Mouse (Mus musculus) ZHBTc4 (cell line): Measurements from ENCODE around the gene Cdk19.

Experiments
- DNase-seq: peaks from one replicate; pipeline ENCODE4 v3.0.0-alpha.2; 2011; ENCODE audit warnings: low read depth, low spot score

The Cdk19 gene

DNA sequence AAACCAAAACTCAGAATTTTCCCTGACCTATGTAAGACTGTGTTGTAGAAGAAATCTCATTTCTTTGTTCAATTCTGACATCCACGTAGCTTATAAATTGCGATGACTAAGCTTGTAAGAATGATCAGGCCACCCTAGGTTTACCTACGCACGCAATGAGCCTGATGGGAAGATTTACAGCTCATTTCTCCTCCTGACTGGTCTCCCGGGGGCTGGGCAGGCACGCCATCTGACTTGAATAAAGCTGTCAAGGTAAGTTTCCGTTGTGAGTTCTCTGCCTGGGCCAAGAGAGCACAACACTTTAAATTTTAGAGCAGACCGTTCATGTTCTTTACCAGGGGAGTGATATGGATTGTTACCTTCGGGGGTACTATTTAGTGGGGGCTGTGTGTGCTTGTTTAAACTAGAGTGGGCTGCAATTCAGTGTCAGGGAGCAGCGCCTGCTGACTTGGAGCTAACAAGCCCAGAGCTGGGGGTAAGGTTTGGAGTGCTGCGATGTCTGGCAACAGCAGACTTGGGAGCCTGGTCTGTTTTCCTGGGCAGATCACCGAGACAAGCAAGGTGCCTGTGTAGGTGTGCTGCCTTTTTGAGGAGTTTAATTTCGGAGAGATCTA lies at the start of gene Cdk19:
Gene Cdk19, plus strand, starts transcription at position 214 of the 614 bp plus-strand sequence.
- no peak for DNase-seq

DNA sequence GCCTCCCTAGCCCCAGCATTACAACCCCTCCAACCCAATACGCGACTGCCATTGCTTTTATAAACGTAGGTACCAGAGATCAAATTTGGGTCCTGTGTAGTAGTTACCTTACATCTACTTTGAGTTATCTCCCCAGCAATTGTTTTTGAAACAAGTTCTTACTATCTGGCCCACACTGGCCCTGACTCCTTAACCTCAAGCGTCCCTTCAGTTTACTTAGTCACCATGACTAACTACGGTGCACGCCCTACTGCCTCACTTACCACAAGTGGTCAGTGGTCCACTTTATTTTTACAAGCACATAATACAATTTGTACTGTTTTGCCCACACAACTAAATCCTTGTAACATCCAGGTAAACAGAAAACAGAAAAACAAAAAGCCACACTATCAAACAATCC lies 46.7 kb upstream of the Cdk19 start:
- DNase-seq, result no peak

DNA sequence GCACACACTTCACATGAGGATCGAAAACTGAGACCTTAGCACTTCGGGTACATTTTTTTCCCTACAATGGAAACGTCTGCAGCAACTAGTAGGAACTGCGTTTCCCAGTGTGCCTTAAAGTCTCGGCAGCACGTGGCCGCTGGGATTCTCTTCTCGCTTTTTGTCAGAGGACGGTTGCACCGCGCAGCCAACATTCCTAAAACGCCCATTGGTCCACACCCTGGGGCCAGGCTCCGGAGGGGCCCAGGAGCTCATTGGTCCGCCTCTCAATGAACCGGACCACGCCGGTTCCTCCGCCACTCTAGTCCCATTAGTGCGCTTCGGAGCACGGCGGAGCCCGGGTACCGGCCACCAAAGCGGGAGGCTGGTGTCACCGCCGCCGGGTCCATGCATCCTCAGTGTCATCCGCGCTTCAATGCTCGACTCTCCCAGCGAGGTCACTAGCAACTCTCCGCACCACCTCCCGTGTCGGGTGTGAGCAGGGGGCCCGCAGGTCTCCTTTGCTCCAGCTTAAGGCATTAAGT lies 38.7 kb upstream of the Cdk19 start:
- DNase-seq, result peak; percentile 97

DNA sequence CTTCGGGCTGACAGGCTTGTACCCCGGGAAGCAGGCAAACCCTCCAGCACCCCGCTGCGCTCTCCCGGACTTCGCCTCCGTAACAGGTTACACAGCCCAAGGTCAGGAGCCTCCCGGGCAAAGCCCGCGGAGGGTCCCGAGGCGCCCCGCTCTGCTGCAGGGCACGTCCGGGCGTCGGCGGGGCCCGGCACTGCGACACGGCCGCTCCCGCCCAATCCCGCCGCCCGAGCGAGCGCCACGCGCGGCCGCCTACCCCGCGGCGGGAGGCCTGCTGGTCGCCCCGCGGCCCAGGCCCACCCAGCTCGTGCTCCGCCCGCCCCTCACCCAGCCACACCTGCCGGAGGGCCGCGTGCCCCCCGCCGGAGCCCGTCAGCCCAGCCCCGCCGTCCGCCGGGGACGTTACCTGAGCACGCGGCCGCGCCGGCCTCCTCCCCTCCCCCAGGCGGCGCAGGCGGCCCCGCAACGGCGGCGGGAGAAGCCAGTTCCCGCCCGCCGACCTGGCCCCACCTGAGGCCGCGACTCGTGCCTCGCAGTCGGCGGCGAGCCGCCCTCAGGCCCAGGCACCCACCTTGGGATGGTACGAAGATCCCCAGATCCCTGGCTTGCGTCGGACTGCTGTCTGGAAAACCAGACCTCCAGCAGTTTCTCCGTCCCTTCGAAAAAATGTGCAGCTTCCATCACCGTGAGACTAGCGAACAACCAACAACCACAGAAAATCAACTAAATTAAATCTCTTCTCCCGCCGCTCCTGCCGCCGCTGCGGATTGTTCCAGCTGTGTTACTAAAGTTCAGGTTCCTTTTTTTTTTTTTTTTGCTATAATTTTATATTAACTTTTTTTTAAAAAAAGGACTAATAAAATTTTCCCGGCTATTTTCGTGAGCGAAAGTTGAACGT lies 37.9 kb upstream of the Cdk19 start:
- DNase-seq, result peak; percentile 67

DNA sequence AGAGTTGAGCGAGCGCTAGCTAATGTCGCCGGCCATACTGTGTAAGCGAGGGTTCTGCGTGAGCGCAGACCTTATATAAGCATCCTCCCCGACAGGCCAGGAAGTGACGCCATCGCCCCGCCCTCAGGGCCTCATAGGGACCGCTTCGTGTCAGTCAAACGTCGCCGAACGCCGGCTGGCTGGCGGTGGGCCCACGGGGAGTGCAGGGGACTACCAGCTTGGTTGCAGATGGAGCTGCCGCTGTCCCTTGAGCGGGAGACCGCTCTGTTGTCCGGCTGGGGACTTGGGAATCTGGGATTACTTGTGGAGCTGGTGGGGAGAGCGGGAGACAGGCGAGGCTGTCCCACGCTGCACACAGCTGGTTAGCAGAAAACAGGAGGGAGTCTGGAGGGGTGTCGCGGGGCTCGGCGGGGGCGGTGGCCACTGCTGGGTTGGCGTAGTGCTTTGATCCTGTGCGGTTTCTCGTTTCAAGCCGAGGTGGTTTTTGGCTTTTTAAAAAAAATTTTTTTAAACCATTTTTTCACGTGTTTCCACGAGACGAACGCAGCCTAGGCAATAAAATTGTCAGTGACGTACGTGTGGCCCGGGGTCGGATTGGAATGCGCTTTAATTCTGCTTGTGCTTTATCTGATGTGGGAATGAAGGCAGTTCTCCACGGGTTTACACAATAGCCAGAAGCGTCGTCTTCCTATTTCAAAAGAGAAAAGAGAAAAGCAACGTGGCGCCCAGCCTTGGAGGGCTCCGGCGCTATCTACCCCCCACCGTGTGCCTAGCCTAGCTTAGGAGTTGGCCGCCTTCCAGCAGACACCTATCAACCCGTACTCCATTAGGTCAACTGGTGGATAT lies 37.0 kb upstream of the Cdk19 start, which contains the start of gene Amd1:
Gene Amd1, minus strand, starts transcription at position 47 of the 846 bp plus-strand sequence.
- peak; percentile 99 for DNase-seq

DNA sequence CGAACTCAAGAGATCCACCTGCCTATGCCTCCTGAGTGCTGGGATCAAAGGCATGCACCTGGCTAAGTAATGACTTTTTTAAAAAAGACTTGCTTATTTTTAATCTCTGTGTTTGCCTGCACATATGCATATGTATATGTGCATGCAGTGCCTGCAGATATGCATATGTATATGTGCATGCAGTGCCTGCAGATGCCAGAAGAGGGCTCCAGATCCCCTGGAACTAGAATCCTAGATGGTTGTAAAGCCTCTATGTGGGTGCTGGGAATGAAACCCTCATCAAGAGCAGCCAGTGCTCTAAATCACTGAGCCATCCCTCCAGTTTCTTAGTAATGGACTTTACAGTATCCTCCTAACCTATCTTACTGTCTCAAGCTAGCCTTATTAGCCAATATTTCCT lies 33.4 kb upstream of the Cdk19 start:
- DNase-seq, result peak; percentile 47

DNA sequence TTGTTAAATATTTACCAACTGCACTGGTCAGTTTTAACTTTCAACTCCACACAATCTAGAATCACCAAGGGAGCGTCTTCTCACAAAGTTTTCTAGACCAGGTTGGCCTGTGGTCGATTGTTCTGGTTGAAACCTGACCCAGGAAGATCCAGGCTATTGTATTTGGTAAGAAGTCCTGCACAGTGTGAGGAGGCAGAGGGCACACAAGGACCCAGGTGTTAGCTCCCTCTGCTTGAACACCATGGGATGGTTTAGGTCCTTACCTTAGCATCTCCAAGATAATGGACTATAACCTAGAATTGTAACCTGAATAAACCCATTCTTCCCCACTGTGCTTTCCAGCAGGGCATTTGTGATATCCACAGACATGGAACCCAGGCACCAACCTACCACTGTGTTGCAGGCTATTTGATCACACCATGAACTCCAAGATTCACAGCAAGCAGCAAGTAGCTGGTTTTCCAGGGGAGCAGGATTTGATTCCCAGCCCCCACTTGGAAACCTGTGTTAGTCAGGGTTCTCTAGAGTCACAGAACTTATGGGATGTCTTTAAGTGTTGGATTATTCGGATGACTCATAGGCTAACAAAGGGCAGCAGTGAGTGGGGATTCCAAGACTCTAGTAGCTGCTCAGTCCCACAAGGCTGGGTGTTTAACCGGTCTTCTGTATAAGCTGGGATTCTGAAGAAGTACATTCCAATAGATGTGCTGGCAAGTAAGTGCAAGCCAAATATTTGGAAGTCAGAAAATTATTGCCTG lies 31.4 kb upstream of the Cdk19 start:
- peak; percentile 53 for DNase-seq

DNA sequence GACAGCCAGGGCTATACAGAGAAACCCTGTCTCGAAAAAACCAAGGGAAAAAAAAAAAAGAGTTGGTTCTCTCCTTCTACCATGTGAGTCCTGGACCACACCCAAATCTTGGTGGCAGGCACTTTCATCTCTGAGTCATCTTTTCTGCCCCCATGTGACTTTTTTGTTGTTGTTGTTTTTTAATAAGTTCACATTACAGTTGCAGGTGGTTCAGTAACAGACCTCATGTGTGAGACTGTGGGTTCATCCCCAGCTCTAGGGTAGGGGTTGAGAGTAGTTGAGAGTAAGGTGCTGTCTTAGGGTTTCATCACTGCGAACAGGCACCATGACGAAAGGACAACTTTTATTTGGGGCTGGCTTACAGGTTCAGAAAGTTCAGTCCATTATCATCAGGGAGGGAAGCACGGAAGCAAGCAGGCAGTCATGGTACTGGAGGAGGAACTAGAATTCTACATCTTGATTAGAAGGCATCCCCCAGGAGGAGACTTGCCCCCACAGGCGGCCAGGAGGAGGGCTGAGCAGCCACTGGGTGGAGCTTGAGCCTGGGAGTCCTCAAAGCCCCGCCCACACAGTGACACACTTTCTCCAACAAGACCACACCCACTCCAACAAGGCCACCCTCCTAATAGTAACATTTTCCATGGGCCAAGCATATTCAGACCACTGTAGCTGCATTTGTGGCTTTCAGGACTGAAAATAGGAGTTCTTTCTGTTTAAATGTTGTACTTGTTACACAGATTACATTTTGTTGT lies 29.3 kb upstream of the Cdk19 start:
- peak; percentile 92 for DNase-seq

DNA sequence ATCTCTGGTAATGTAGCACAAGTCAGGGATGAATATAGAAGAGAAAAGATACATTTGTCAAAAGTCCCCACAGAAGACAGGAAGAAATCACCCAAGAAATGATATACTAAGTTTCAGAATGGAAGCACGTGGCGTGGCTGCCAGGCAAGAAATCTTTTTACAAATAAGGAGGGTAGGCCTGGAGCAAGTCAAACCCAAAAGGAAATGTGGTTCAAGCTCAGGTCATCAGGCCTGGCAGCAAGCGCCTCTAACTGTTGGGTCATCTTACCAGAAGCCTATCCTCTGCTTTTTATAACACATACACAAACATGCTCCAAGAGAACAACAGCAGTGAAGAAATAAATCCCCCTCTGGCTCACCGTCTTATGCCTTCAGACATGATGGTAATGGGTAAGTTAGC lies 26.6 kb upstream of the Cdk19 start:
- no peak for DNase-seq

DNA sequence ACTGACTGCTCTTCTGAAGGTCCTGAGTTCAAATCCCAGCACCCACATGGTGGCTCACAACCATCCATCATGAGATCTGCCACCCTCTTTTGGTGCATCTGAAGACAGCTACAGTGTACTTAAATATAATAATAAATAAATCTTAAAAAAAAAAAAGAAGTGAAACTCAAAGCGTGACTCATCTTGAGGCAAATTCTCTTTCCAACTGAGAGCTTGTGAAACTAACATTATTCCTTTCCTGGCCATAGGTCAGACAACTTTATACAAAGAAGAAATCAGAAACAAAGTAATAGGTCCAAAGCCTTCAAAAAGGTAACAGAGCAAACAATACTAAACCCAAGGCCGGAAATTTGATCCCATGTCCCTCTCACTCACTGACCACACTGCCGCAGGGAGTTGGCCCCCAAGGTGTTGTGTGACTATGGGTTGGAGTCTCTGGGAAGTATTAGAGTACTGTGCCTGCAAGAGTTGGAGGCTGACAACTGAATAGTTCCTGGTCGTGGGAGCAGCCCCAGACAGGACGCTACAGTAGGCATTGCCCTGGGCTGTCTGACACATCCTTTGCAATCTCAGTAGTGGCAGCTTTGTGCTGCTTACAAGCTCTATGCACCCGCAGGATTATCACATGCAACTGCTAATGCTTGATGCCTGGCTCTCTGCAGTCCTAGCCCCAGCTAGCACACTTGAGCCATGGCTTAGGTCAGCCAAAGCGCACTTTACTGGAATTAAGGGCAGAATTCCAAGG lies 22.4 kb upstream of the Cdk19 start:
- no peak for DNase-seq

DNA sequence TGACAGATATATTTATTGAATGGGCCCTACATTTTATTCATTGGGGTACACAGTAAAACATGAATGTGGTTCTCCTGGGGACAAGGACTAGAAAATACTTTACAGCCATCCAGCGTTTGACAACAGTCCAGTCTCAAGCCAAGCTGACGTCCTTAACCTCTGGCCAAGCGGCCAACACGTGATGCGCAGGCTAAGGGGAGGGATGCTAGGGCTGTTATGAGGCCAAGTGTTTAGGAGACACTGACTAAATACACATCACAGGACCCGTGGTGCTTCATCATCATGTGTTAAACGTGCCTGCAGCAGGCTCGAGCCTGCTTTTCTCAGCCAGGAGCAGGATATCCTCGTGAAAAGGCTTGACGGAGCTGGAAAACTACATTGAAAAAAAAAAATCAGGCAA lies 19.1 kb upstream of the Cdk19 start:
- no peak for DNase-seq

DNA sequence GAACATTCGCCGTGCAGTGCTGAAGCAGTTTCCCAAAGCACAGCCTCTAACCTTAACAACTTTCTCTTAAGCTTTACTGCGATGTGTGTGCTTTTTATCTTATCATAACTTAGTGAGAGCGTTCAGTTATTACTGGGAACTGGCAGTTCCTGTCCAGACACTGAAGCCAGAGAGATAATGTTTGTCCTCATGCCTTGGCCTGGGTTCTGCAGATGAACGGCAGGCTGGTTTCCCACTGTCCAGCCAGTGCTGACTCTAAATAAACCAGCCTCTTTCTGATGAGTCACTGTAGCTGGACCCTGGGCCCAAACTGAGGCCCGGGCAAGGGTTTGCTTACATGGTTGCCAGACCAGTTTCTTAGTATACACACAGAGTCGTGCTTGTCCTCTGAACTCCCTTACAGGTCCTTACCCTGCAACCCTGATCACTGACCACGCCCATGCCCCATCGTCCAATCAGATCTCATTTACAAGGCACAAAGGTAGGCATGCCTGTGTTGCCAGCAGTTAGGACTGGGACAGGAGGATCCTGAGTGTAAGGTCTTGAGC lies 11.3 kb upstream of the Cdk19 start:
- DNase-seq, result peak; percentile 72

DNA sequence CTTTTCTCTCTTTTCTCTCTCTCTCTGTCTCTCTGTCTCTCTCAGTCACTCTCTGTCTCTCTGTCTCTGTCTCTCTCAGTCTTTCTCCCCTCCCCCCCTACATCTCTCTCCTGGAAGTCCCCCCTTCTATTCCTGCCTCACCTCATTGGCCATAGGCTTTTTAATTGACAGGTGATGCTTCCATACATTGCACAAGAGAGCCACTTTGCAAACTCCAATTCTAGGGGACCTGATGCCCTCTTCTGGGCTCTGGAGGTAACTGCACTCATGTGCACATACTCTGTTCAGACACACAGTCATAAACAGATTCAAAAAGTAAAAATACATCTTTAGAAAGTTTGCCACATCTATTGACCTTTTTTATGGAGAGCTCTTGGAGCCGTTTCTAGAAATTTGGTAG lies 9.1 kb upstream of the Cdk19 start:
- DNase-seq, result peak; percentile 66

DNA sequence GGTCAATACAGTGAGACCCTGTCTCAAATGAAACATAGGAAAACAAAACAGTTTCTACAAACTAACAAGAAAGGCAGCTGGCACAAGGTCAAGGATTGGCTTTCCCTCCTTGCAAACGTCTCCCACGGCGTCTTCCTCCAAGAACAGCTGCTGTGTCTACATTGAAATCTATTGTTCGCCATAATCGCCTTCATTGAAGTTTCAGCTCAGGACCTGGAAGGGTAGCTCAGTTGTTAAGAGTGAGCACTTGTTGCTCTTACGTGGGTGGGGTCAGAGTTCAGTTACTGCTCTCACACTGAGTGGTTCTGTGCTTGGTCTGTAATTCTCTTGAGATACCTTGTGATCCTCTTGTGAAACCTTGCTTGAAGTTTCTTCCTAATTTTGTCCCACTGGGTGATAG lies 6.5 kb upstream of the Cdk19 start:
- DNase-seq, result peak; percentile 68

DNA sequence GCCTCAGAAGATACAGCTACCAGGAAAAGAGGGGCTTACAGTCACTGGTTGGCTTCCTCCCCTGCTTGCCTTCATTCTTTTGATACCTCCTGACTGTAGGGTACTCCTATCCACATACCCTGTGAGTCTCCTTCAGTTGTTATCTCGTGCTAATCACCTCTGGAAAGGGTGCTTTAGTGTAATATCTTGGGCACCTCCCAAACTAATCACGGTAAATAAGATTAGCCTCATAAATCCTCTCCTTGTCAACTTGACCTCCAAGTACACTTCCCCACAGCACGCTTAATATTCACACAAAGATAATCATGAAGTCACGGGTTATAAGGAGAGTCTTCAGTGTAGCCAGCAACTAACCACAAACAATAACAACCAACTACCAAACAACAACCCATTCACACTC lies 2.7 kb downstream of the Cdk19 start:
- DNase-seq, result no peak

DNA sequence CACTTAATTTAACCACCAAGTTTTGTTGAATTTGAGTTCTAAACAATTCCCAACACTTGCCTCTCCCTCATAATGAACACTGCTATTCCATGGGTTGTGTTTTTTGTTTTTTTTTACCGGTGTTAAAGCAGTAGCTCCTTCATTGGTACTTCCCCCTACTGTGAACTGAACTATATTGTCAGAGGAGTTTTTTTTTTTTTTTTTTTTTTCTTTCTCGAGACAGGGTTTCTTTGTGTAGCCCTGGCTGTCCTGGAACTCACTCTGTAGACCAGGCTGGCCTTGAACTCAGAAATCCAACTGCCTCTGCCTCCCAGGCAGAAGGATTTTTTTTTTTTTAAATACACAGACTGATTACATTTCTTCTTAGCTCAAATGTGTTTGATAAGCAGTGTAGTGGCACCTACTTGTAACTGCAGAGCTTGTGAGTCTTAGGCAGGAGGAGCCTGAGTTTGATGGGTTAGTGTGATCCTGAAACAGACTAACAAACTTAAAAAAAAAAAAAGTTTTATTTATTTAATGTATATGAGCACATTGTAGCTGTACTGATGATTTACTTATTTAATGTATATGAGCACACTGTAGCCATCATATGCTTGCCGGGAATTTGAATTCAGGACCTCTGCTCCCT lies 7.5 kb downstream of the Cdk19 start:
- no peak for DNase-seq

DNA sequence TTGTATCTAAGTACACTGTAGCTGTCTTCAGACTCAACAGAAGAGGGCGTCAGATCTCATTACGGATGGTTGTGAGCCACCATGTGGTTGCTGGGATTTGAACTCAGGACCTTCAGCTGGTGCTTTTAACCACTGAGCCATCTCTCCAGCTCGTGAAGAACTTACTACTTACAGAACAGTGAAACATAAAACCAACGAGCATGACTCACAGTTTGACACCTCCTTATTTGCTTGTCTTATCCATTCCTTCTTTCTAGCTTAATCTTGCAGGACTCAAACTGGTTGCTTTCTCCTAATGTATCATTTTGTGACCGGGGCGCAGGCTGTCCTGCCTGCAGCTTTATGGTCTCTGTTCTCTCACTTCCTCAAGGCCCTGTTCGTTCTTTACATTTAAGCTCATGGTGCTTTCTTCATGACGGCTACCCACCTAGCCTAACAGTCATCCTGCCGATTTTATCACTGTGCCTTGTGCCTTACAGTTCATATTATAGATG lies 8.1 kb downstream of the Cdk19 start:
- DNase-seq, result peak; percentile 24
